Mouse (Mus musculus) midbrain, embryonic 13.5 days (tissue): ENCODE data around the gene Trh. TPM values are rescaled to one million over a fixed set of nuclear protein-coding genes. Genes with fewer than 3 reads are reported as not detected.

ENCODE experiments used
- ATAC-seq: fragments of 200-750 bp; cut with Nextera tagmentation; 2 replicates; pipeline ENCODE4 v1.8.0; 2017; ENCODE audit warnings: mild to moderate bottlenecking, moderate TSS enrichment, moderate library complexity
- H3K27ac ChIP-seq: fragments of 300-500 bp; sonication (generic); 2 replicates; pipeline ENCODE4 v1.5.1; 2015; ENCODE audit warnings: inconsistent platforms, mild to moderate bottlenecking, moderate library complexity
- H3K27me3 ChIP-seq: fragments of 300-500 bp; sonication (generic); 2 replicates; pipeline ENCODE4 v1.6.1; 2015; ENCODE audit warnings: mild to moderate bottlenecking, inconsistent platforms
- H3K36me3 ChIP-seq: fragments of 300-500 bp; sonication (generic); 2 replicates; pipeline ENCODE4 v1.6.1; 2015; ENCODE audit warnings: mild to moderate bottlenecking, inconsistent platforms
- H3K4me1 ChIP-seq: fragments of 300-500 bp; sonication (generic); replicated peaks from 2 replicates; pipeline ENCODE4 v1.6.1; 2015; ENCODE audit warnings: inconsistent platforms
- H3K4me2 ChIP-seq: fragments of 300-500 bp; sonication (generic); replicated peaks from 2 replicates; pipeline ENCODE4 v1.6.1; 2015; ENCODE audit warnings: moderate library complexity, mild to moderate bottlenecking, inconsistent platforms
- H3K4me3 ChIP-seq: fragments of 300-500 bp; sonication (generic); replicated peaks from 2 replicates; pipeline ENCODE4 v1.5.1; 2015; ENCODE audit warnings: mild to moderate bottlenecking, inconsistent platforms
- H3K9ac ChIP-seq: fragments of 300-500 bp; sonication (generic); replicated peaks from 2 replicates; pipeline ENCODE4 v1.6.1; 2015; ENCODE audit warnings: mild to moderate bottlenecking, inconsistent platforms
- H3K9me3 ChIP-seq: fragments of 300-500 bp; sonication (generic); 2 replicates; pipeline ENCODE4 v1.6.1; 2016; ENCODE audit warnings: mild to moderate bottlenecking, inconsistent platforms
- WGBS: fragments of 180-500 bp; shearing (Covaris S2); methylation state at CpG from one replicate; pipeline ENCODE4 v1.1.7; 2015; 5-methylcytosine and 5-hydroxymethylcytosine counted together
- polyA plus RNA-seq: library from polyadenylated mRNA; unstranded; fragments of >200 nt; fragmentation: Nextera tagmentation; extraction: Ambion mirVana; gene quantifications from 2 replicates; pipeline ENCODE4 v1.2.1, GENCODE M21; 2015

The Trh gene
- polyA plus RNA-seq: 3.3 and 4.3 TPM in 2 replicates

- H3K4me1 ChIP-seq: peaks cover 9% of the 10 kb centered on the region; the same call in 1 of the 2 replicates
- no peaks in the 10 kb centered on the region for H3K36me3 ChIP-seq
- H3K27me3 ChIP-seq: peaks cover 45% of the 10 kb centered on the region
- 1% methylated on average over 31 of the region's 31 CpGs for WGBS
- H3K27ac ChIP-seq: no peak within 1 kb of the TSS
- H3K9me3 ChIP-seq: no peaks in the 10 kb centered on the region
- peak within 1 kb of the TSS; percentile 37 for H3K4me3 ChIP-seq
- H3K9ac ChIP-seq: peak within 1 kb of the TSS; percentile 61
- ATAC-seq: no peak
- H3K4me2 ChIP-seq: peak within 1 kb of the TSS; percentile 65
These were observed at the start of gene Trh for GRCm38 (mm10) chr6:92244591-92244990. Trh (minus strand) TSS chr6:92244650.

DNA sequence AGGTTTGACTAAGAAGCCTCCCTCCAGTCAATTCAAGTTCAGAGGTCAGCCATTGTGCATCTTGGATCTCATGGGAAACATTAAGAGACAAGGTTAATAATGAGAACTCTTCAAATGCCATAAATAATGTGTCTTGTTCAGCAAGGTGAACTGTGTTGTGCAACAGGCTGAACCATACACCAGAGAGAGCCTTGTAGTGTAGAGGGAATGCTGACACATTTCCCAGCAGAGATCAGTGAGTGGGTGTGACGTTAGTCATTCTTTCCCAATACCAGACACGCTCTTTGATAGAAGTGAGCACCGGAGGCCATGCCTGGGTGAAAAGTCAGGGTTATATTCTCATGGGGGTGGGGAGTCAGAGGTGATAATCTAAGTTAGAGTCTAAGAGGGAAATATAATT, 46.4 kb upstream of the Trh start:
- WGBS: 88% methylated on average over 3 of the region's 3 CpGs
- H3K36me3 ChIP-seq: no peaks in the 10 kb centered on the region
- no peak overlapping the region for H3K27ac ChIP-seq
- no peak overlapping the region for H3K4me3 ChIP-seq
- ATAC-seq: no peak
- no peak overlapping the region for H3K4me2 ChIP-seq
- no peak overlapping the region for H3K9ac ChIP-seq
- H3K4me1 ChIP-seq: 0 out of 2 replicates have a peak, but pooled peaks cover 2% of the 10 kb centered on the region
- no peaks in the 10 kb centered on the region for H3K9me3 ChIP-seq
- H3K27me3 ChIP-seq: no peaks in the 10 kb centered on the region

DNA sequence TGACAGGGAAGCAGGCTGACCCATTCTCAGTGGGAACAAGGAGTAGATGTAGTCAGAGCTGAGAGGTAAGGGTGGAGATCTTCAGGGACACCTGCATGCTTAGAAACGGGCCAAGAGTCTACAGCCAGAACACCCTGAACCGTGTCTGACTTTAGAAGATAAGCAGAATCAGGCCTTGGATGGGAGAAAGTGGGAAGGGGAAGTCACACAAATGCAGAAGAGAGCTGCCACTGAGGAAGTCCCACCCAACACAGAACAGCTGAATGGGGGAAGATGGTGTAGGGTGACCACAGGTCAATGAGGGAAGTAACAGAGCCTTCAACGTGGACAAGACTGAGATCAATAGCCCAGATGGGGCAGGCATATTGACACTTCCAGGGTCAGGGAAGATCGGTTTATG, 42.4 kb upstream of the Trh start:
- ATAC-seq: no peak

DNA sequence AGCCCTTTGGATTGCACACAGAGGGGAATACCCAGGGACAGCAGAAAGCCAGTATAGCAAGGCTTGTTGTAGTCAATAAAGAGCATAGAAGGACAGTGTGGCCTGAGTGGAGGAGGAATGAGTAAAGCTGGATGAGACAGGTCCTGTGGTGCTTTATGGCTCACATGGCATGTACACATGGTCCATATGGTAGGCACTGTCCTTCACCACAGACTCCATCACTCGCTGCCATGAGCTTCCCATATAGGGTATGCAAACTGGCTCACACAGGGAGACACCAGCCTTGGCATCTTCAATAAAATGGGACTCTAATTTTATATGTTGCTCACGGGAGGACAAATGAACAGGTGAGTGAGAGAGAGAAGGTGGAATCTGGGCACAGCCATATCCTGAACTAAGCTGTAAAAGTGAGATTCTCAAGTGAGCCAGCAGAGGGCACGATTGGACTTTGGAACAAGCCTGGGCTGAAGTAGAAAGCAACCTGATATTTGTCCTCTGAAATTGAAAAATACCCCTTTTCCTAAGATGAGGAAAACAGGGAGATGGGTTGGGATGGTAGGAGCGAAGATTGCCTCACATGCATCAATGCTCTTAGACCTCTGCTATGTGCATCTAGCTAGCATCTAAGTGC, 41.9 kb upstream of the Trh start:
- H3K4me3 ChIP-seq: no peak overlapping the region
- no peak overlapping the region for H3K27ac ChIP-seq
- H3K4me1 ChIP-seq: 0 out of 2 replicates have a peak, but pooled peaks cover 2% of the 10 kb centered on the region
- ATAC-seq: peak; percentile 55; the same call in 1 of the 2 replicates
- no peaks in the 10 kb centered on the region for H3K9me3 ChIP-seq
- no peak overlapping the region for H3K4me2 ChIP-seq
- H3K9ac ChIP-seq: no peak overlapping the region
- no peaks in the 10 kb centered on the region for H3K36me3 ChIP-seq
- 34% methylated on average over 4 of the region's 4 CpGs for WGBS
- H3K27me3 ChIP-seq: no peaks in the 10 kb centered on the region; the same call in 1 of the 2 replicates

More for the DNA sequence above, 42.4 kb upstream of the Trh start:
- H3K4me1 ChIP-seq: 0 out of 2 replicates have a peak, but pooled peaks cover 2% of the 10 kb centered on the region
- H3K36me3 ChIP-seq: no peaks in the 10 kb centered on the region
- H3K27me3 ChIP-seq: no peaks in the 10 kb centered on the region; the same call in 1 of the 2 replicates
- H3K9ac ChIP-seq: no peak overlapping the region
- WGBS: 55% methylated on average over 4 of the region's 4 CpGs
- no peak overlapping the region for H3K27ac ChIP-seq
- H3K9me3 ChIP-seq: no peaks in the 10 kb centered on the region
- H3K4me2 ChIP-seq: no peak overlapping the region
- H3K4me3 ChIP-seq: no peak overlapping the region

- no peaks in the 10 kb centered on the region; the same call in 1 of the 2 replicates for H3K27me3 ChIP-seq
- 79% methylated on average over 4 of the region's 4 CpGs for WGBS
- no peaks in the 10 kb centered on the region for H3K9me3 ChIP-seq
- ATAC-seq: no peak
- no peak overlapping the region for H3K9ac ChIP-seq
- 0 out of 2 replicates have a peak, but pooled peaks cover 2% of the 10 kb centered on the region for H3K4me1 ChIP-seq
- H3K4me2 ChIP-seq: no peak overlapping the region
- no peak overlapping the region for H3K4me3 ChIP-seq
- H3K36me3 ChIP-seq: no peaks in the 10 kb centered on the region
- H3K27ac ChIP-seq: no peak overlapping the region
These were observed 41.1 kb upstream of the Trh start for GRCm38 (mm10) chr6:92285559-92285958.

GRCm38 (mm10) chr6:92277179-92277578, 32.7 kb upstream of the Trh start:
- H3K9me3 ChIP-seq: no peaks in the 10 kb centered on the region
- H3K27me3 ChIP-seq: no peaks in the 10 kb centered on the region
- no peak for ATAC-seq
- peaks cover 8% of the 10 kb centered on the region for H3K4me1 ChIP-seq
- no peak overlapping the region for H3K4me3 ChIP-seq
- no peak overlapping the region for H3K27ac ChIP-seq
- WGBS: 90% methylated on average over 1 of the region's 1 CpGs
- H3K36me3 ChIP-seq: no peaks in the 10 kb centered on the region
- no peak overlapping the region for H3K4me2 ChIP-seq
- no peak overlapping the region for H3K9ac ChIP-seq

GRCm38 (mm10) chr6:92273652-92274322, 29.3 kb upstream of the Trh start:
- WGBS: 81% methylated on average over 6 of the region's 6 CpGs

GRCm38 (mm10) chr6:92272601-92273000, 28.2 kb upstream of the Trh start:
- 33% methylated on average over 3 of the region's 3 CpGs for WGBS
- ATAC-seq: 0 out of 2 replicates have a peak, but pooled peaks have one; percentile 40
- H3K9ac ChIP-seq: no peak overlapping the region
- H3K27ac ChIP-seq: no peak overlapping the region
- H3K4me3 ChIP-seq: no peak overlapping the region
- peaks cover 9% of the 10 kb centered on the region for H3K4me1 ChIP-seq
- H3K9me3 ChIP-seq: no peaks in the 10 kb centered on the region
- H3K27me3 ChIP-seq: 0 out of 2 replicates have a peak, but pooled peaks cover 2% of the 10 kb centered on the region
- no peaks in the 10 kb centered on the region for H3K36me3 ChIP-seq
- H3K4me2 ChIP-seq: no peak overlapping the region

More at GRCm38 (mm10) chr6:92273652-92274322, 29.3 kb upstream of the Trh start:
- no peaks in the 10 kb centered on the region for H3K36me3 ChIP-seq
- no peak overlapping the region for H3K4me3 ChIP-seq
- no peaks in the 10 kb centered on the region for H3K9me3 ChIP-seq
- H3K4me2 ChIP-seq: no peak overlapping the region
- no peak for ATAC-seq
- H3K4me1 ChIP-seq: peaks cover 9% of the 10 kb centered on the region
- H3K27ac ChIP-seq: no peak overlapping the region
- H3K9ac ChIP-seq: no peak overlapping the region
- H3K27me3 ChIP-seq: 0 out of 2 replicates have a peak, but pooled peaks cover 2% of the 10 kb centered on the region

DNA sequence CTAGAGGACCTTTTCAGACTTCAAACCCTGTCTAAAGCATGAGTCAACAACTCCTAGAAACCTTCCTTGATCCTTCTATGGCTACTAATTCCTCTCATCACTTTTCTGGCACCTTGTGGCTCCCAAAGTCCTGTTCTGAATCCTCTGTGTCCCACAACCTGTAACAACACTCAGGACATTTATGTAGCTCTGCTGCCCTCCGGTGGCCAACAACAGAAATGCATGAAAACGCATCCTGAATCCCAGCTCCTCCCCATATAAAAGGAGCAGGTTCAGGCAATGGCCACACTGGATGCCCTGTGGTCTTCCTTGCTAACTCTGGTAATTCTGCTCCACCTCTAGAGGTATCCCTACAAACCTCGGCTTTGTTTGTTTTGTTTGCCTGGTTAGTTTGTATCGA, 24.6 kb upstream of the Trh start:
- no peaks in the 10 kb centered on the region for H3K36me3 ChIP-seq
- 0 out of 2 replicates have a peak, but pooled peaks cover 2% of the 10 kb centered on the region for H3K27me3 ChIP-seq
- H3K9me3 ChIP-seq: no peaks in the 10 kb centered on the region
- no peak overlapping the region for H3K27ac ChIP-seq
- ATAC-seq: peak; percentile 62
- H3K9ac ChIP-seq: no peak overlapping the region
- no peak overlapping the region for H3K4me2 ChIP-seq
- peaks cover 9% of the 10 kb centered on the region for H3K4me1 ChIP-seq
- no peak overlapping the region for H3K4me3 ChIP-seq
- 6% methylated on average over 4 of the region's 4 CpGs for WGBS

GRCm38 (mm10) chr6:92268001-92268400, 23.6 kb upstream of the Trh start:
- Histone ChIP-seq H3K4me1 (peaks cover 9% of the 10 kb centered on the region), H3K4me3 (no peak overlapping the region), H3K36me3 (no peaks in the 10 kb centered on the region), H3K9me3 (no peaks in the 10 kb centered on the region), H3K4me2 (no peak overlapping the region), H3K9ac (no peak overlapping the region), H3K27me3 (0 out of 2 replicates have a peak, but pooled peaks cover 2% of the 10 kb centered on the region), H3K27ac (no peak overlapping the region)
- no peak for ATAC-seq
- WGBS: 89% methylated on average over 1 of the region's 1 CpGs

DNA sequence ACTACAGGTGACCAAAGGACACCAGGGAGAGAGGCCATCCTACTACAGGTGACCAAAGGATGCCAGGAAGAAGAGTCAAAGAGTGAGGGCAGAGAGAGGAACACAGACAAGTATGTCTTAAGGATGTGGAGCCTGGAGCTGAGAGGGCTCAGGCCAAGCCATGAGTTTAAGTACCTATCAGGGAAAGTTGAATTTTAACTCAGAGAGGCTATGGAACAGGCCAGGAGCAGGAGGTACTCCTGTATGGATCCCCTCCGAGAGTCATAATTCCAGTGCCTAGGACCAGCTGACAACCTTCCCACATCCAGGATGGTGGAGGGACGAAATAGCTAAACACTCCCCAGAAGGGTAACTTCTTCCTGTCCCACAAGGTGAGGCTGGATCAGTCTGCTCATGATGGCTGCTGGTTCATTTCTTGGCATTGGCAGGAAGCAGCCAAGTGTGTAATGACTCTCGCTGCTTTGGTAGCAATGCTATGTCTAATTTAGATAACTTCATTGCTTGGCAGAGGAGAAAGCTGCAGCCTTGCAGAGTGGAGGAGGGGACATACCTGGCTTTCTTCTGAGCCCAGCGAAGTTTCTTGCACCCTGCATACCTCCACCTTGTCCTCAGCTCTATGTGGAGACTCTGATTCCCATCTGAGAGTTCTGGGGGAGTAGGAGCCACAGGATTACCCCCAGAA, 16.9 kb upstream of the Trh start:
- no peaks in the 10 kb centered on the region for H3K27me3 ChIP-seq
- H3K4me2 ChIP-seq: no peak overlapping the region
- no peak overlapping the region for H3K27ac ChIP-seq
- H3K36me3 ChIP-seq: no peaks in the 10 kb centered on the region
- H3K9me3 ChIP-seq: no peaks in the 10 kb centered on the region
- no peak for ATAC-seq
- H3K9ac ChIP-seq: no peak overlapping the region
- no peaks in the 10 kb centered on the region for H3K4me1 ChIP-seq
- H3K4me3 ChIP-seq: no peak overlapping the region
- 75% methylated on average over 4 of the region's 4 CpGs for WGBS

DNA sequence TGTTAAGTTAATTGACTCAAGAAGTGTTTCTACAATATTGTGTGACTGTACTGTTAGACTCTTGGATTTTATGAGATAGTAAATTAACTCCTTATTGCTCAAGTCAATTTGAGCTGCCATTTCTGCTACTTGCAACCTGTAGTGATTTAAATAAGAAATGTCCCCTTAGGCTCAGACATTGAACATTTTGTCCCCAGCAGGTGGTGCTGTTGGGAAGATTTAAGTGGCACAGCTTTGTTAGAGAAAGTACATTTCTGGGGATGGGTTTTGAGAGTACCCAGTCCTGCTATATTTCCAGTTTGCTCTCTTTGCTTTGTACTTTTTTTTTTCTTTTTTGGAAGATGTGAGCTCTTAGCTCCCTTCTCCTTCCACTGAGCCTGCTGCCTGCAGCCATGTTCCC, 10.9 kb upstream of the Trh start:
- no peaks in the 10 kb centered on the region for H3K4me1 ChIP-seq
- H3K27ac ChIP-seq: no peak overlapping the region
- no peak overlapping the region for H3K4me2 ChIP-seq
- H3K27me3 ChIP-seq: no peaks in the 10 kb centered on the region
- H3K9ac ChIP-seq: no peak overlapping the region
- no peak for ATAC-seq
- H3K36me3 ChIP-seq: no peaks in the 10 kb centered on the region
- H3K4me3 ChIP-seq: no peak overlapping the region
- 0 out of 2 replicates have a peak, but pooled peaks cover 4% of the 10 kb centered on the region for H3K9me3 ChIP-seq
